Mouse (Mus musculus) G1E (cell line): Measurements from ENCODE around the gene Phf2. TPM values are rescaled to one million over a fixed set of nuclear protein-coding genes. Genes with fewer than 3 reads are reported as not detected.

Experiments
- ATAC-seq: 2 replicates; pipeline ENCODE4 v1.8.0; 2016; ENCODE audit warnings: mild to moderate bottlenecking; ENCODE audit not compliant: insufficient number of reproducible peaks, poor library complexity, low FRiP score, severe bottlenecking; ENCODE audit errors: extremely low read depth
- DNase-seq: peaks from one replicate; pipeline ENCODE4 v3.0.0; 2012; ENCODE audit warnings: low spot score
- H3K27me3 ChIP-seq: 2 replicates; pipeline ENCODE4 v1.6.1; 2012; ENCODE audit warnings: mild to moderate bottlenecking, low read length, inconsistent platforms; ENCODE audit not compliant: insufficient read depth
- H3K36me3 ChIP-seq: replicated peaks from 2 replicates; pipeline ENCODE3; 2012; ENCODE audit warnings: mild to moderate bottlenecking, inconsistent platforms
- H3K4me1 ChIP-seq: 2 replicates; pipeline ENCODE4 v1.6.1; 2012; ENCODE audit warnings: low read depth, low read length, inconsistent platforms, mixed read lengths; ENCODE audit not compliant: insufficient read depth
- H3K4me3 ChIP-seq: 2 replicates; pipeline ENCODE4 v1.5.1; 2012; ENCODE audit warnings: low read depth, mild to moderate bottlenecking, inconsistent platforms, low read length, moderate library complexity, mixed read lengths
- H3K9me3 ChIP-seq: replicated peaks from 2 replicates; pipeline ENCODE4 v1.6.1; 2012; ENCODE audit warnings: inconsistent platforms
- CTCF ChIP-seq: IDR thresholded peaks from 2 replicates; pipeline ENCODE4 v1.5.1; 2012; ENCODE audit warnings: low read depth, low read length, inconsistent platforms, mixed read lengths
- GATA1 ChIP-seq: IDR thresholded peaks from 2 replicates; pipeline ENCODE4 v1.6.1; 2012; ENCODE audit warnings: borderline replicate concordance, low read length, inconsistent platforms, mixed read lengths
- GATA2 ChIP-seq: IDR thresholded peaks from 2 replicates; pipeline ENCODE4 v1.6.1; 2012; ENCODE audit warnings: low read depth, low read length, inconsistent platforms, borderline replicate concordance
- POLR2AphosphoS5 ChIP-seq: IDR thresholded peaks from 2 replicates; pipeline ENCODE4 v1.6.1; 2012; ENCODE audit warnings: low read depth, low read length, inconsistent platforms; ENCODE audit not compliant: insufficient replicate concordance
- TAL1 ChIP-seq: conservative IDR thresholded peaks from 2 replicates; pipeline ENCODE4 v1.6.1; 2012; ENCODE audit warnings: low read depth, low read length, inconsistent platforms, mixed read lengths
- polyA plus RNA-seq: library from polyadenylated mRNA; stranded (reverse); fragments of >175 nt; gene quantifications from 2 replicates; pipeline ENCODE4 v1.2.3, GENCODE M21; 2012
- total RNA-seq, 2 experiments: library from RNA; stranded (forward) in 1 of 2; stranded (reverse) in 1 of 2; fragments of 200-1000 nt in 1 of 2; fragments of >200 nt in 1 of 2; fragmentation: Nextera tagmentation in 1 of 2; gene quantifications; 2 replicates each; pipeline ENCODE4 v1.2.3; 2014 to 2017

The Phf2 gene
- total and polyA plus RNA-seq, 3 experiments = 9.6 to 53.7 (median 45.3) TPM

- TF ChIP-seq CTCF (no peak), TAL1 (no peak), POLR2AphosphoS5 (no peak), GATA1 (no peak), GATA2 (no peak)
- Histone ChIP-seq H3K4me1 (peaks cover 45% of the 10 kb centered on the region), H3K27me3 (no peaks in the 10 kb centered on the region), H3K4me3 (no peak overlapping the region), H3K36me3 (peaks cover 34% of the 10 kb centered on the region), H3K9me3 (no peaks in the 10 kb centered on the region)
- DNase-seq = peak; percentile 11
- ATAC-seq = no peak
Observed at GRCm38 (mm10) chr13:48841905-48842592, 28.9 kb downstream of the Phf2 start.

DNA sequence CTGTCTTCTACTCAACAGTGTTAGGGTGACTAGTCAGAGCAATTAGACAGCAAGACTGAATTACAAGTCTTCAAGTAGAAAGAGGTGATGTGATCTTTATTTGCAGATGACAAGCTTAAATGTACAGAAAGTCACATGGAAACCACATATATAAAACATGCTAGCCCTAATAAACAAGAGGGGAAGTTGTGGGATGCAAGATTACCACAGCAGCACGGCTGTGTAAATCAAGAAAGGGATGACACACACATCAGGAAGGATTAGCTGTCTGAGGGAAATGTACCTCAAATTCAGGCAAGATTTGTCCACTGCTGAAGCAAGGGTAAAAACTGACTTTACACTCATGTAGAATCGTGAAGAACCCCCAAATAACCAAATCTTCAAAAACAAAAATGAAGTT, 32.6 kb downstream of the Phf2 start:
- no peak for DNase-seq
- Histone ChIP-seq H3K4me3 (no peak overlapping the region), H3K27me3 (no peaks in the 10 kb centered on the region), H3K36me3 (peaks cover 61% of the 10 kb centered on the region), H3K4me1 (peaks cover 31% of the 10 kb centered on the region), H3K9me3 (no peaks in the 10 kb centered on the region)
- no peak for TF ChIP-seq GATA2
- TF ChIP-seq CTCF = no peak
- no peak for TF ChIP-seq TAL1
- no peak for TF ChIP-seq GATA1
- TF ChIP-seq POLR2AphosphoS5 = no peak
- no peak for ATAC-seq

DNA sequence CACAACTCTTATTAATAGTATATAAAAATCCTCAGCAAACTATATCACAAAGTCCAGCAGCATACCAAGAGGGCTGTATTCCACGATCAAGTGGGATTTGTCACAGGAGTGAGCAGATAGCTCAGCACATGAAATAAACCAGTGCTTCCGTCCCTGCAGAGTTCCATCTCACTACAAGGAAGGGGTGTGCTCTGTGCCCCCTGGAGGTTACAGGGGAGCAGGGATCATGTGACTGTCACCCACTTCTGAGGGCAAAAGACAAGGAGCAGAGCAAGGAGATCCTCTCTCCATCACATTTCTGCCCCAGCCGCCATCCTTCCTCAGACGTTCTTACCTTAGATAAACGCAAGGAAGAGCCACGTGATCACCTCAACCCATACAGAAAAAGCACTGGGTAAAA, 33.4 kb downstream of the Phf2 start:
- no peak overlapping the region for H3K4me3 ChIP-seq
- ATAC-seq = no peak
- peaks cover 28% of the 10 kb centered on the region for H3K4me1 ChIP-seq
- H3K27me3 ChIP-seq = no peaks in the 10 kb centered on the region
- TF ChIP-seq POLR2AphosphoS5 = no peak
- no peak for TF ChIP-seq GATA1
- peaks cover 66% of the 10 kb centered on the region for H3K36me3 ChIP-seq
- H3K9me3 ChIP-seq = no peaks in the 10 kb centered on the region
- no peak for DNase-seq

GRCm38 (mm10) chr13:48830528-48831250, 40.2 kb downstream of the Phf2 start:
- Histone ChIP-seq H3K4me1 (peaks cover 5% of the 10 kb centered on the region; the same call in 1 of the 2 replicates), H3K4me3 (no peak overlapping the region), H3K9me3 (no peaks in the 10 kb centered on the region), H3K27me3 (no peaks in the 10 kb centered on the region), H3K36me3 (peaks cover 96% of the 10 kb centered on the region)
- ATAC-seq = no peak
- TF ChIP-seq TAL1 = no peak
- no peak for TF ChIP-seq GATA2
- TF ChIP-seq GATA1 = no peak
- no peak for TF ChIP-seq POLR2AphosphoS5
- TF ChIP-seq CTCF = no peak
- no peak for DNase-seq

DNA sequence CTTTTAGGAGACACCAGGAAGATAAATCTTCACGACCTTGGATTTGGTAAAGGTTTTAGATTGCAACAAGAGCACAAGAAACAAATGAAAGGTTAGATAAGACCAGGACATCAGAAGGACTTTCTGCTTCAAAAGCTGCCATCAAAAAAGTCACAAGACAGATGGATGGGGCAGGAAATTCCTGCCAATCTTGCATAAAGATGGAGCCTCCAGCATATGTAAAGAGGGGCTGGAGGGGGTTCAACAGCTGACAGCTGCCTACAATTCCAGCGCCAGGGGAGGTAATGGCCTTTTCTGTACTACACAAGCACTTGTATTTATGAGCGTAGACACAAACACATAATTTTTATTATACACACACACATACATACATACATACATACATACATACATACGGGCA, 41.1 kb downstream of the Phf2 start:
- no peak overlapping the region for H3K4me3 ChIP-seq
- H3K36me3 ChIP-seq = peaks cover 96% of the 10 kb centered on the region
- H3K27me3 ChIP-seq = no peaks in the 10 kb centered on the region
- ATAC-seq (no peak), DNase-seq (no peak)
- H3K4me1 ChIP-seq = no peaks in the 10 kb centered on the region
- H3K9me3 ChIP-seq = no peaks in the 10 kb centered on the region
- TF ChIP-seq TAL1 = no peak
- no peak for TF ChIP-seq POLR2AphosphoS5
- TF ChIP-seq GATA2 = no peak
- TF ChIP-seq GATA1 = no peak
- no peak for TF ChIP-seq CTCF

DNA sequence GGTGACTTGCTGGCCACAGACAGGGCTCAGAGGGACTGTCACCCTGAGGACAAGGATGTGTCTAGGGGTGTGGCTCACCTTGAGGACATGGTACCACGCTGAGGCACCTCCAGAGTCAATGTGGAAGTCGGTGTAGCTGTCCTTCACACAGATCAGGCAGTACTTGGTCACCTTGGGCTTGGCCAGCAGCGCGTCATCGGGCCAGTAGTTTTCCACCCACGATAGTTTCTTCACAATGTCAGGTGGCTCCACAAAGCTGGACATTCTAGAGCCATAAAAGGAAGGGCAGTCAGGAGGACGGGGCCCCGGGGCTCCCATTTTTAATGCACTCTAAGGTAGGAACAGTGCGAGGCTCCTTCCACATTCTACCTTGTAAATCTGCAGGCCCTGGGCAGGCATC, 48.0 kb downstream of the Phf2 start:
- no peak overlapping the region for H3K4me3 ChIP-seq
- DNase-seq (no peak), ATAC-seq (no peak)
- H3K27me3 ChIP-seq = no peaks in the 10 kb centered on the region
- no peaks in the 10 kb centered on the region for H3K4me1 ChIP-seq
- no peak for TF ChIP-seq TAL1
- no peak for TF ChIP-seq GATA2
- TF ChIP-seq POLR2AphosphoS5 = no peak
- no peak for TF ChIP-seq CTCF
- no peak for TF ChIP-seq GATA1
- H3K9me3 ChIP-seq = no peaks in the 10 kb centered on the region
- peaks cover 100% of the 10 kb centered on the region for H3K36me3 ChIP-seq
